Mouse (Mus musculus) midbrain, embryonic 15.5 days (tissue): Measurements from ENCODE around the gene Plekha1. TPM values are rescaled to one million over a fixed set of nuclear protein-coding genes. Genes with fewer than 3 reads are reported as not detected.

Experiments used
- ATAC-seq: fragments of 200-750 bp; cut with Nextera tagmentation; replicated peaks from 2 replicates; pipeline ENCODE4 v1.8.0; 2017; ENCODE audit warnings: moderate TSS enrichment
- H3K27ac ChIP-seq: fragments of 300-500 bp; sonication (generic); 2 replicates; pipeline ENCODE4 v1.5.1; 2015; ENCODE audit warnings: mild to moderate bottlenecking, inconsistent platforms
- H3K27me3 ChIP-seq: fragments of 300-500 bp; sonication (generic); replicated peaks from 2 replicates; pipeline ENCODE4 v1.6.1; 2015; ENCODE audit warnings: inconsistent platforms
- H3K36me3 ChIP-seq: fragments of 300-500 bp; sonication (generic); replicated peaks from 2 replicates; pipeline ENCODE4 v1.6.1; 2015; ENCODE audit warnings: inconsistent platforms
- H3K4me1 ChIP-seq: fragments of 300-500 bp; sonication (generic); 2 replicates; pipeline ENCODE4 v1.6.1; 2015; ENCODE audit warnings: inconsistent platforms
- H3K4me2 ChIP-seq: fragments of 300-500 bp; sonication (generic); 2 replicates; pipeline ENCODE4 v1.6.1; 2015; ENCODE audit warnings: inconsistent platforms, mild to moderate bottlenecking, moderate library complexity
- H3K4me3 ChIP-seq: fragments of 300-500 bp; sonication (generic); 2 replicates; pipeline ENCODE4 v1.5.1; 2015; ENCODE audit warnings: mild to moderate bottlenecking, inconsistent platforms
- H3K9ac ChIP-seq: fragments of 300-500 bp; sonication (generic); 2 replicates; pipeline ENCODE4 v1.6.1; 2015; ENCODE audit warnings: mild to moderate bottlenecking, inconsistent platforms
- H3K9me3 ChIP-seq: fragments of 300-500 bp; sonication (generic); 2 replicates; pipeline ENCODE4 v1.6.1; 2016; ENCODE audit warnings: inconsistent platforms
- WGBS: fragments of 180-500 bp; shearing (Covaris S2); methylation state at CpG from one replicate; pipeline ENCODE4 v1.1.7; 2015; ENCODE audit warnings: mixed read lengths; 5-methylcytosine and 5-hydroxymethylcytosine counted together
- polyA plus RNA-seq: library from polyadenylated mRNA; unstranded; fragments of >200 nt; fragmentation: Nextera tagmentation; extraction: Ambion mirVana; gene quantifications from 2 replicates; pipeline ENCODE4 v1.2.1, GENCODE M21; 2015

Plekha1 gene
- 63.7 and 72.9 TPM in 2 replicates for polyA plus RNA-seq

- Histone ChIP-seq H3K36me3 (no peaks in the 10 kb centered on the region), H3K4me1 (peaks cover 14% of the 10 kb centered on the region), H3K4me3 (peak within 1 kb of the TSS; percentile 83), H3K9me3 (no peaks in the 10 kb centered on the region), H3K9ac (peak within 1 kb of the TSS; percentile 70), H3K27ac (peak within 1 kb of the TSS; percentile 90), H3K27me3 (no peaks in the 10 kb centered on the region), H3K4me2 (peak within 1 kb of the TSS; percentile 56)
- peak; percentile 99 for ATAC-seq
- WGBS: under 1% methylated on average over 84 of the region's 114 CpGs
Measured at GRCm38 (mm10) chr7:130865613-130866591, at the start of gene Plekha1. Plekha1 (plus strand) TSS chr7:130865756.

GRCm38 (mm10) chr7:130816243-130816642, 49.3 kb upstream of the Plekha1 start:
- no peak for ATAC-seq
- Histone ChIP-seq H3K4me3 (no peak overlapping the region), H3K4me1 (no peaks in the 10 kb centered on the region), H3K27me3 (no peaks in the 10 kb centered on the region), H3K4me2 (no peak overlapping the region), H3K9me3 (no peaks in the 10 kb centered on the region), H3K36me3 (no peaks in the 10 kb centered on the region), H3K27ac (no peak overlapping the region), H3K9ac (no peak overlapping the region)
- WGBS: 84% methylated on average over 7 of the region's 7 CpGs

DNA sequence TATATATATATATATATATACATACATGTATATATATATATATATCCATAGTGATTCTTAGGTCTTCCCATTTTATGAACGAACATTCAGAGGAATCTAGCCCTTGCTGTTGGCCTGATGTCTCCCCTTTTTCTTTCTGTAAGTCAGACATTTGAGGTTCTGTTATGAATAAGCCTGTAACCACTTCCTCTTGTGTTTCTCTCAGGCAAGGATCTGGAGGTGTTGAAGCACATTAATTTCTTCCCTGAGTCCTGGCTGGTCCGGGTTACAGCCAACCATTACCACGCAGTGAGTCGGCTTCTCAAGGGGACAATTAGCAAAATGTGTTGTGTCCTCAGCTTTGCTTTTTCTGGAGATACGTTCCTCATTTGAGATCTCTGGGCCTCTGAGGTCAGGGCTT, 46.7 kb upstream of the Plekha1 start:
- no peak for ATAC-seq
- 89% methylated on average over 5 of the region's 5 CpGs for WGBS
- H3K36me3 ChIP-seq: no peaks in the 10 kb centered on the region
- no peak overlapping the region for H3K27ac ChIP-seq
- H3K4me2 ChIP-seq: no peak overlapping the region
- H3K4me1 ChIP-seq: no peaks in the 10 kb centered on the region
- H3K9me3 ChIP-seq: no peaks in the 10 kb centered on the region
- H3K4me3 ChIP-seq: no peak overlapping the region
- H3K27me3 ChIP-seq: no peaks in the 10 kb centered on the region
- no peak overlapping the region for H3K9ac ChIP-seq

DNA sequence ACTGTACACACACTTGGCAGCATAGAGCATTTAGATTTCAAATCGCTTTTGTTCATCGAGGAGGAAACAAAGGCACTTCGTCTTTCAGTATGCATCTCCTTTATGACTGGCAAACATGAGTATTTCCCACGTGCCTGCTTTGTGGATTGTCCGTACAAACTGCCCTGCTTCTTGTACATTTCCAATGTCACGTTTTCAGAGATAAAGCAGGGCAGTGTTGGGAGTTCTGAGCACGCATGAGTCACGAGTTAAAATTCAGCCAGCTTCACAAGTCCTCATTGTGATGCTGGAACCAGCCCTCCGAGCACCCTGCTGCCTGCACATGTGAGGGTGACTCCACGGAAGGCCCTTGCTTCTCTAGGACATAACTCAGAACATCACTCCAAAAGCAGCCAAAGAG, 45.9 kb upstream of the Plekha1 start:
- H3K9ac ChIP-seq: no peak overlapping the region
- no peak overlapping the region for H3K27ac ChIP-seq
- H3K27me3 ChIP-seq: no peaks in the 10 kb centered on the region
- H3K4me1 ChIP-seq: no peaks in the 10 kb centered on the region
- H3K9me3 ChIP-seq: no peaks in the 10 kb centered on the region
- no peak overlapping the region for H3K4me2 ChIP-seq
- WGBS: 76% methylated on average over 10 of the region's 10 CpGs
- no peak for ATAC-seq
- H3K4me3 ChIP-seq: no peak overlapping the region
- H3K36me3 ChIP-seq: no peaks in the 10 kb centered on the region

GRCm38 (mm10) chr7:130823992-130824391, 41.6 kb upstream of the Plekha1 start:
- Histone ChIP-seq H3K4me3 (no peak overlapping the region), H3K4me1 (no peaks in the 10 kb centered on the region), H3K36me3 (no peaks in the 10 kb centered on the region), H3K9ac (no peak overlapping the region), H3K9me3 (no peaks in the 10 kb centered on the region), H3K4me2 (no peak overlapping the region), H3K27me3 (no peaks in the 10 kb centered on the region), H3K27ac (no peak overlapping the region)
- 82% methylated on average over 9 of the region's 9 CpGs for WGBS
- no peak for ATAC-seq

GRCm38 (mm10) chr7:130826343-130826742, 39.2 kb upstream of the Plekha1 start:
- WGBS: 81% methylated on average over 3 of the region's 3 CpGs
- Histone ChIP-seq H3K27me3 (no peaks in the 10 kb centered on the region), H3K9me3 (no peaks in the 10 kb centered on the region), H3K4me1 (no peaks in the 10 kb centered on the region), H3K9ac (no peak overlapping the region), H3K4me3 (no peak overlapping the region), H3K27ac (no peak overlapping the region), H3K4me2 (no peak overlapping the region), H3K36me3 (no peaks in the 10 kb centered on the region)
- ATAC-seq: no peak

- no peaks in the 10 kb centered on the region for H3K36me3 ChIP-seq
- H3K4me3 ChIP-seq: no peak overlapping the region
- H3K9ac ChIP-seq: no peak overlapping the region
- ATAC-seq: no peak
- no peaks in the 10 kb centered on the region for H3K4me1 ChIP-seq
- no peak overlapping the region for H3K27ac ChIP-seq
- WGBS: 61% methylated on average over 3 of the region's 3 CpGs
- H3K9me3 ChIP-seq: no peaks in the 10 kb centered on the region
- H3K27me3 ChIP-seq: no peaks in the 10 kb centered on the region
- no peak overlapping the region for H3K4me2 ChIP-seq
Measured at GRCm38 (mm10) chr7:130827431-130827830, 38.1 kb upstream of the Plekha1 start.

GRCm38 (mm10) chr7:130827844-130828403, 37.6 kb upstream of the Plekha1 start:
- ATAC-seq: no peak
- H3K4me3 ChIP-seq: no peak overlapping the region
- H3K27ac ChIP-seq: no peak overlapping the region
- H3K9ac ChIP-seq: no peak overlapping the region
- H3K27me3 ChIP-seq: no peaks in the 10 kb centered on the region
- no peaks in the 10 kb centered on the region for H3K36me3 ChIP-seq
- H3K4me2 ChIP-seq: no peak overlapping the region
- 90% methylated on average over 9 of the region's 9 CpGs for WGBS
- H3K4me1 ChIP-seq: no peaks in the 10 kb centered on the region
- no peaks in the 10 kb centered on the region for H3K9me3 ChIP-seq

DNA sequence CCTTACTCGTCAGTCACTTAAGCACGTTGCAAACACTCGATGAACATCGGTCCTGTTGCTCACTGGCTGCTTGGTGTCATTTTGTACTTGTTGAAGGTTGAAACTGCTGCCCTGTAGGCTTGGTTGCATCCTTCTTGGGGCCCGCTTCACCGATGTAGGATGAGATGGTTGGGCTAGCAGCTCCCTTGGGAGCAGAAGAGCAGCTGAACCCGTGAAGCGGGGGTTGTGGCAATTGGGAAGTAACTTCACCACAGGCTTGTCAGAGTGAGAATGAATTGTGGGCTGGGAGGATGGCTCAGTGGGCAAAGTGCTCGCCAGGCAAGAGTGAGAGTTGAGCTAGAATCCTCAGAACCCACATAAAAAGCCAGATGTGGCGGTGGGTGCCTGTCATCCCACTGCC, 37.1 kb upstream of the Plekha1 start:
- WGBS: 87% methylated on average over 10 of the region's 10 CpGs
- Histone ChIP-seq H3K36me3 (no peaks in the 10 kb centered on the region), H3K9ac (no peak overlapping the region), H3K4me3 (no peak overlapping the region), H3K27me3 (no peaks in the 10 kb centered on the region), H3K9me3 (no peaks in the 10 kb centered on the region), H3K4me2 (no peak overlapping the region), H3K4me1 (no peaks in the 10 kb centered on the region), H3K27ac (no peak overlapping the region)
- ATAC-seq: no peak

DNA sequence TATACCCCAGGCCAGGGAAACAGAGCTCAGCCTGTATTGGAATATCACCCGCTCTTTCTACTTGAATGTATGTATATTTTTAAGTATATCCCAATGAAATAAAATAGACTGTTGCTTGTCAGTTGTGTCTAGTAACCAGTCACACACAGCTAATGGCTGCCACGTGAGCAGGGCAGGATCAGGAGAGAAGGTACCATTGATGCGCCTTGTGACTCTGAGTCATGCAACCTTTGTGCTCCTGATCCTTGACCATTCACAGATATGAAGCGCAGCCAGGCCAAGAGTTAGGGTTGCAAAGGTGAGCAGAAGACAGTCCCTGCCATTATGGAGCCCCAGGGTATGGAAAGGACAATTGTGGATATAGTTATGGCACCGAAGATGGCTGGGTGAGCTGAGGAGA, 34.0 kb upstream of the Plekha1 start:
- ATAC-seq: no peak
- Histone ChIP-seq H3K27ac (no peak overlapping the region), H3K4me2 (no peak overlapping the region), H3K4me1 (peaks cover 15% of the 10 kb centered on the region), H3K36me3 (no peaks in the 10 kb centered on the region), H3K4me3 (no peak overlapping the region), H3K9me3 (no peaks in the 10 kb centered on the region), H3K27me3 (no peaks in the 10 kb centered on the region), H3K9ac (no peak overlapping the region)
- 90% methylated on average over 5 of the region's 5 CpGs for WGBS

DNA sequence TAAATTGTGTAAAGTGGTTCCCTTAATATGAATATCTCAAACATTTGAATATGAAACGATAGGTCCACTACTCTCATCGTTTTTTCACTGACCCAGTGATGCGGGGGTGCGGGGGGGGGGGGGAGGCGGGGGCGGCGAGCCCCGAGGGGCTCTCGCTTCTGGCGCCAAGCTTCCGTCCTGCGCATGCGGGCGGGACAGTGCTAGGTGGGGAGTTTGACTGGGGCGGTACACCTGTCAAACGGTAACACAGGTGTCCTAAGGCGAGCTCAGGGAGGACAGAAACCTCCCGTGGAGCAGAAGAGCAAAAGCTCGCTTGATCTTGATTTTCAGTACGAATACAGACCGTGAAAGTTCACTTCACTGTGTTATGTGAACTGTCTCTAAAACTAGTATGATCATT, 31.3 kb upstream of the Plekha1 start:
- Histone ChIP-seq H3K9me3 (no peaks in the 10 kb centered on the region), H3K27ac (no peak overlapping the region), H3K36me3 (no peaks in the 10 kb centered on the region), H3K9ac (no peak overlapping the region), H3K27me3 (no peaks in the 10 kb centered on the region), H3K4me1 (peaks cover 28% of the 10 kb centered on the region), H3K4me2 (peak overlapping the region; percentile 25), H3K4me3 (no peak overlapping the region)
- WGBS: 10% methylated on average over 20 of the region's 21 CpGs
- peak; percentile 95 for ATAC-seq

DNA sequence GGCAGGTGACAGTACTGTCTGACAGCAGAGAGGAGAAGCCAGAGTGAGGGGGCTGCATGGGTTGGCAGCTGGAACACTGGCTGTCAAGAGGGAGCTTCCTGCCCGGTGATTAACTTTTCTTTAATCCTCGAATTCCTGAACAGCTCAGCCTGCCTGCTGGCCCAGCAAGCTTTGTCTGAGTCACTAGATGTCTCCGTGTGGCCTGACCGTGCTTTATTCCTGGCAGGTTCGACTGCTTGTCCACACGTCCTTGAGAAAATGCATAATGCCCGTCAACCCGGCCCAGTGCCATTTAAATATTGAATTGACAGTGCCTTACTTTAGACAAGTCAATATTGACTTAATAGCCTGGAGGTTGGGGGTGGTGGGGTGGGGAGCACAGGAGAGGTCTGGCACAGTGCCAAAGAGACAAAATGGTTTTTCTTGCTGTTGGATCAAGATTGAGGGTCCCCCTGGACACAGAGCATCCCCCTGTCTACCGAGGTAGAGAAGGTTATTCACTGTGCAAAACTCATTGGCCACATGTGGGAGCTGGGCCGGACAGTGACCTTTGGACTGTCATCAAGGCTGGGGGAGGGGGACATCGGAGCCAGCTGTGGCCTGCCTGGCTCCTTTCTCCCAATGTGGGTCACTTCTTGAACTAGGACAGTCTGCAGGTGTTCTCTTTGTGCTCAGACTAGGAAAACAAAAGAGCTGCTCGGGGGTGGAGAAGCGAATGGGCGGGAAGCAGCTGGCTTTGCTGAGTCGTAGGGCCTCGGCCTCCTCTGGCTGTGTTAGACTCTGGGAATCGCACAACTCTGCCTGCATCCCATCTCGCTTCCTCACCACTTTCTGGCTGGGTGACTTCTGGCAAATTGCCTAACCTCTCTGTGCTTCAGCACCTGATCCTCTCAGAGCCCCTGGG, 30.3 kb upstream of the Plekha1 start:
- peaks cover 28% of the 10 kb centered on the region for H3K4me1 ChIP-seq
- WGBS: 8% methylated on average over 18 of the region's 18 CpGs
- 0 out of 2 replicates have a peak overlapping the region, but pooled peaks have one; percentile 6 for H3K27ac ChIP-seq
- H3K9ac ChIP-seq: no peak overlapping the region
- H3K4me2 ChIP-seq: peak overlapping the region; percentile 10; the same call in 1 of the 2 replicates
- ATAC-seq: no peak
- H3K9me3 ChIP-seq: no peaks in the 10 kb centered on the region
- H3K36me3 ChIP-seq: no peaks in the 10 kb centered on the region
- H3K27me3 ChIP-seq: no peaks in the 10 kb centered on the region
- H3K4me3 ChIP-seq: no peak overlapping the region
